Mouse (Mus musculus) cerebellum, postnatal 36 days (tissue): ENCODE data around the gene Fyb2.
A peak's percentile ranks its signal among the peaks of the same experiment; 100 is the strongest.

ENCODE experiments used
- DNase-seq, 2 experiments: peaks; one replicate each; pipeline ENCODE4 v3.0.0; 2021 to 2022; ENCODE audit warnings: mixed read lengths in 2 of 2

Fyb2 gene

GRCm38 (mm10) chr4:104913291-104914129 is at the start of gene Fyb2:
Fyb2 (plus strand) TSS chr4:104913456.
- DNase-seq = peak; percentile 32 to 35

- no peak for DNase-seq
These were observed 48.9 kb upstream of the Fyb2 start for GRCm38 (mm10) chr4:104864397-104864796.

- DNase-seq = no peak
These were observed 43.7 kb upstream of the Fyb2 start for GRCm38 (mm10) chr4:104869581-104869980.

GRCm38 (mm10) chr4:104870196-104870595 is 43.1 kb upstream of the Fyb2 start:
- no peak for DNase-seq

GRCm38 (mm10) chr4:104875832-104876231 is 37.4 kb upstream of the Fyb2 start:
- DNase-seq = no peak

- no peak for DNase-seq
These were observed 36.9 kb upstream of the Fyb2 start, which contains the start of gene C8a for GRCm38 (mm10) chr4:104876323-104876722. C8a (minus strand) TSS chr4:104876398.

GRCm38 (mm10) chr4:104887486-104887885 is 25.8 kb upstream of the Fyb2 start:
- no peak for DNase-seq

- no peak for DNase-seq
These were observed 24.6 kb upstream of the Fyb2 start for GRCm38 (mm10) chr4:104888499-104889262.

GRCm38 (mm10) chr4:104891708-104892107 is 21.5 kb upstream of the Fyb2 start:
- DNase-seq = peak; percentile 59 to 62

- no peak for DNase-seq
These were observed 19.7 kb upstream of the Fyb2 start for GRCm38 (mm10) chr4:104893588-104893987.

- DNase-seq = peak; percentile 68 to 73
These were observed 19.1 kb upstream of the Fyb2 start for GRCm38 (mm10) chr4:104894004-104894734.

- DNase-seq = peak in 1 of 2 experiments; percentile 17
These were observed 10.4 kb upstream of the Fyb2 start for GRCm38 (mm10) chr4:104902836-104903235.

GRCm38 (mm10) chr4:104905049-104905448 is 8.2 kb upstream of the Fyb2 start:
- no peak for DNase-seq

GRCm38 (mm10) chr4:104911685-104912084 is 1.6 kb upstream of the Fyb2 start:
- DNase-seq = peak; percentile 68 to 72

GRCm38 (mm10) chr4:104914711-104915247 is 1.5 kb downstream of the Fyb2 start:
- no peak for DNase-seq

GRCm38 (mm10) chr4:104918017-104918416 is 4.8 kb downstream of the Fyb2 start:
- DNase-seq = no peak

GRCm38 (mm10) chr4:104925383-104925782 is 12.1 kb downstream of the Fyb2 start:
- DNase-seq = no peak

GRCm38 (mm10) chr4:104929165-104929564 is 15.9 kb downstream of the Fyb2 start:
- DNase-seq = no peak

- DNase-seq = no peak
These were observed 20.4 kb downstream of the Fyb2 start for GRCm38 (mm10) chr4:104933620-104934019.

- DNase-seq = no peak
These were observed 21.7 kb downstream of the Fyb2 start for GRCm38 (mm10) chr4:104934997-104935396.

- DNase-seq = no peak
These were observed 22.2 kb downstream of the Fyb2 start for GRCm38 (mm10) chr4:104935436-104935835.

GRCm38 (mm10) chr4:104936011-104936410 is 22.8 kb downstream of the Fyb2 start:
- no peak for DNase-seq

- DNase-seq = no peak
These were observed 26.3 kb downstream of the Fyb2 start for GRCm38 (mm10) chr4:104939535-104939934.
